Mouse (Mus musculus) heart, embryonic 16.5 days (tissue): ENCODE measurements around the gene Fbf1. TPM values are rescaled to one million over a fixed set of nuclear protein-coding genes. Genes with fewer than 3 reads are reported as not detected.

Source experiments
- ATAC-seq: fragments of 200-750 bp; cut with Nextera tagmentation; replicated peaks from 2 replicates; pipeline ENCODE4 v1.8.0; 2017; ENCODE audit warnings: moderate number of reproducible peaks; ENCODE audit not compliant: insufficient read depth, low FRiP score; ENCODE audit errors: extremely low read depth
- H3K27ac ChIP-seq: fragments of 300-500 bp; sonication (generic); 2 replicates; pipeline ENCODE4 v1.5.1; 2014; ENCODE audit warnings: mild to moderate bottlenecking, low read length, control low read depth, moderate library complexity
- H3K27me3 ChIP-seq: fragments of 300-500 bp; sonication (generic); 2 replicates; pipeline ENCODE4 v1.6.1; 2014; ENCODE audit warnings: low read length, mixed read lengths; ENCODE audit not compliant: control insufficient read depth, insufficient read depth
- H3K36me3 ChIP-seq: fragments of 300-500 bp; sonication (generic); 2 replicates; pipeline ENCODE4 v1.6.1; 2014; ENCODE audit not compliant: control insufficient read depth, insufficient read depth
- H3K4me1 ChIP-seq: fragments of 300-500 bp; sonication (generic); 2 replicates; pipeline ENCODE4 v1.6.1; 2014; ENCODE audit warnings: low read length, mixed read lengths; ENCODE audit not compliant: control insufficient read depth, insufficient read depth
- H3K4me2 ChIP-seq: fragments of 300-500 bp; sonication (generic); 2 replicates; pipeline ENCODE4 v1.6.1; 2014; ENCODE audit warnings: low read depth, mild to moderate bottlenecking, control low read depth, low read length
- H3K4me3 ChIP-seq: fragments of 300-500 bp; sonication (generic); 2 replicates; pipeline ENCODE4 v1.5.1; 2014; ENCODE audit warnings: mild to moderate bottlenecking, control low read depth, low read length
- H3K9ac ChIP-seq: fragments of 300-500 bp; sonication (generic); 2 replicates; pipeline ENCODE4 v1.6.1; 2014; ENCODE audit warnings: low read length, control low read depth
- H3K9me3 ChIP-seq: fragments of 300-500 bp; sonication (generic); replicated peaks from 2 replicates; pipeline ENCODE4 v1.6.1; 2016; ENCODE audit warnings: low read length; ENCODE audit not compliant: control insufficient read depth
- WGBS: fragments of 180-500 bp; shearing (Covaris S2); extraction: QIAGEN DNeasy Blood & Tissue Kit; methylation state at CpG from one replicate; pipeline ENCODE4 v1.1.7; 2014; 5-methylcytosine and 5-hydroxymethylcytosine counted together
- polyA plus RNA-seq: library from polyadenylated mRNA; unstranded; fragments of >200 nt; fragmentation: Nextera tagmentation; extraction: Ambion mirVana; gene quantifications from 2 replicates; pipeline ENCODE4 v1.2.1, GENCODE M21; 2015

Gene Fbf1
- polyA plus RNA-seq, 1 experiment from 2014 or later = 20.8 TPM

- Histone ChIP-seq H3K4me1 (no peaks in the 10 kb centered on the region), H3K4me2 (no peak overlapping the region), H3K9ac (no peak overlapping the region), H3K36me3 (peaks cover 46% of the 10 kb centered on the region), H3K9me3 (no peaks in the 10 kb centered on the region), H3K4me3 (no peak overlapping the region), H3K27ac (no peak overlapping the region), H3K27me3 (no peaks in the 10 kb centered on the region)
- no peak for ATAC-seq
- 75% methylated on average over 25 of the region's 25 CpGs for WGBS
Observed at GRCm38 (mm10) chr11:116146294-116146985, 21.5 kb downstream of the Fbf1 start.

GRCm38 (mm10) chr11:116145481-116146293 is 22.3 kb downstream of the Fbf1 start:
- Histone ChIP-seq H3K9me3 (no peaks in the 10 kb centered on the region), H3K9ac (no peak overlapping the region), H3K4me2 (no peak overlapping the region), H3K27me3 (no peaks in the 10 kb centered on the region), H3K27ac (no peak overlapping the region), H3K4me1 (no peaks in the 10 kb centered on the region), H3K4me3 (no peak overlapping the region), H3K36me3 (peaks cover 40% of the 10 kb centered on the region)
- no peak for ATAC-seq
- 69% methylated on average over 18 of the region's 18 CpGs for WGBS

GRCm38 (mm10) chr11:116143468-116143867 is 24.5 kb downstream of the Fbf1 start:
- H3K4me2 ChIP-seq = no peak overlapping the region
- peaks cover 34% of the 10 kb centered on the region for H3K36me3 ChIP-seq
- H3K27me3 ChIP-seq = no peaks in the 10 kb centered on the region

GRCm38 (mm10) chr11:116142211-116142991 is 25.6 kb downstream of the Fbf1 start:
- Histone ChIP-seq H3K4me1 (peaks cover 11% of the 10 kb centered on the region), H3K27ac (no peak overlapping the region), H3K4me3 (no peak overlapping the region), H3K9me3 (no peaks in the 10 kb centered on the region), H3K9ac (no peak overlapping the region), H3K4me2 (no peak overlapping the region), H3K36me3 (peaks cover 27% of the 10 kb centered on the region), H3K27me3 (no peaks in the 10 kb centered on the region)
- WGBS = 66% methylated on average over 10 of the region's 10 CpGs
- ATAC-seq = no peak

More at GRCm38 (mm10) chr11:116143468-116143867, 24.5 kb downstream of the Fbf1 start:
- ATAC-seq = no peak
- H3K9me3 ChIP-seq = no peaks in the 10 kb centered on the region
- H3K4me1 ChIP-seq = peaks cover 5% of the 10 kb centered on the region; the same call in 1 of the 2 replicates
- no peak overlapping the region for H3K4me3 ChIP-seq
- WGBS = 77% methylated on average over 3 of the region's 3 CpGs
- H3K9ac ChIP-seq = no peak overlapping the region
- no peak overlapping the region for H3K27ac ChIP-seq

- Histone ChIP-seq H3K36me3 (peaks cover 14% of the 10 kb centered on the region), H3K27ac (peak within 1 kb of the TSS; percentile 74), H3K27me3 (no peaks in the 10 kb centered on the region), H3K4me3 (peak within 1 kb of the TSS; percentile 84), H3K4me1 (peaks cover 11% of the 10 kb centered on the region), H3K9ac (peak within 1 kb of the TSS; percentile 88), H3K9me3 (no peaks in the 10 kb centered on the region), H3K4me2 (peak within 1 kb of the TSS; percentile 71)
- ATAC-seq = peak; percentile 97
- WGBS = under 1% methylated on average over 60 of the region's 60 CpGs
Observed at GRCm38 (mm10) chr11:116138468-116139138, 29.4 kb downstream of the Fbf1 start, which contains the start of gene Mrpl38. Gene Mrpl38 (minus strand): TSS chr11:116138868.

- Histone ChIP-seq H3K36me3 (peaks cover 10% of the 10 kb centered on the region), H3K9ac (peak overlapping the region; percentile 88), H3K4me2 (peak overlapping the region; percentile 71), H3K4me1 (peaks cover 11% of the 10 kb centered on the region), H3K4me3 (peak overlapping the region; percentile 84), H3K9me3 (no peaks in the 10 kb centered on the region), H3K27me3 (no peaks in the 10 kb centered on the region), H3K27ac (peak overlapping the region; percentile 74)
- ATAC-seq = no peak
- WGBS = under 1% methylated on average over 20 of the region's 20 CpGs
Observed at GRCm38 (mm10) chr11:116138096-116138467, 29.9 kb downstream of the Fbf1 start.

GRCm38 (mm10) chr11:116134171-116134570 is 33.8 kb downstream of the Fbf1 start:
- Histone ChIP-seq H3K4me3 (no peak overlapping the region), H3K4me2 (no peak overlapping the region), H3K4me1 (peaks cover 29% of the 10 kb centered on the region), H3K27me3 (no peaks in the 10 kb centered on the region), H3K36me3 (peaks cover 13% of the 10 kb centered on the region), H3K27ac (no peak overlapping the region), H3K9me3 (no peaks in the 10 kb centered on the region), H3K9ac (no peak overlapping the region)
- ATAC-seq = no peak
- 74% methylated on average over 10 of the region's 10 CpGs for WGBS

GRCm38 (mm10) chr11:116133497-116133896 is 34.5 kb downstream of the Fbf1 start:
- 71% methylated on average over 5 of the region's 5 CpGs for WGBS
- H3K27me3 ChIP-seq = no peaks in the 10 kb centered on the region
- H3K9me3 ChIP-seq = no peaks in the 10 kb centered on the region
- H3K27ac ChIP-seq = no peak overlapping the region
- no peak overlapping the region for H3K9ac ChIP-seq
- H3K4me1 ChIP-seq = peaks cover 26% of the 10 kb centered on the region
- peaks cover 13% of the 10 kb centered on the region for H3K36me3 ChIP-seq
- no peak overlapping the region for H3K4me3 ChIP-seq
- H3K4me2 ChIP-seq = no peak overlapping the region
- ATAC-seq = no peak
